Mouse (Mus musculus): Measurements from ENCODE around the gene Dnmt3l.
"Not testable (repeated sequence)": the region's sequence is repeated elsewhere in the genome, so short reads cannot be mapped to it uniquely, and the experiment has no call there.

Dnmt3l gene

DNA sequence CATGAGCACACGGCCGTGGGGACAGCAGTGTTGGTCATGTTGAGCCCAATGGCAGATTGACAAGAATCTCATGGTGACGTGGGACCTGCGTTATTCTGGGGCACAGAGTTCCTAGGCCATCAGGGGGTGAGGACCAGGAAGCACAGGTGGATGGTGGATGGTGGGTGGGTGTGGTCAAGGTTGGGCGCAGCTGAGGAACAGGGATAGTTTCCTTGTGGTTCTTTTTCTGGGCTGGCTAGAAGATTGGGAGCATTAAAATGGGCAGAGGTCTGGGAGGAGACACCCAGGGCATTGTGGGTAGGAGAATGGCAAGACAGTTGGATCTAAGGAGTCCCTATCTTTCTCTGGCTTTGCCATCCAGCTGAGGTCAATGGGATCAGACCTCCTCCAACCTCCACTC is at the start of gene Dnmt3l:
TSS of gene Dnmt3l (plus strand) at position 301 of the 400 bp plus-strand sequence.
- no peak for DNase-seq (ENCODE audit: low read depth, low spot score)

- DNase-seq (ENCODE audit: low read depth, low spot score): no peak
These were observed 46.1 kb upstream of the Dnmt3l start for GRCm38 (mm10) chr10:77995639-77996038.

DNA sequence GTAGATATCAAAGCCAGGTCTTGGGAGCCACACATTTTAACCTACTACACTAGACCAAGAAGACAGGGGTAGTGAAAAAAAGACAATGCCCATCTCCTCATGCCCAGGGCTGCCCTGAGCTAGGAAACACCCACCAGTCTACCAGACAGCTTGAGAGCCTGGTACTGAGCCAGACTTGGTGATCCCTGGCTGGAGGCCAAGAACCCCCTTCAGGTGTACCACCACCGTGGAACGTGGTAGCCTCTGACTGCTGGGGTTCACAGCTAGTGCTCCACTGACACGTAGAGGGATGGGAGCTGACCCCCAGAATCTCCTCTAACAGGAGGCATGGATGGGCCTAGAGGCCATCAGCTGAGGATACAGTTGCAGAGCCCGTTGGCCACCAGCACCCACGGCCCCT is 41.5 kb upstream of the Dnmt3l start:
- no peak for DNase-seq (ENCODE audit: low read depth, low spot score)

- DNase-seq (ENCODE audit: low read depth, low spot score): no peak
These were observed 40.0 kb upstream of the Dnmt3l start for GRCm38 (mm10) chr10:78001796-78002195.

DNA sequence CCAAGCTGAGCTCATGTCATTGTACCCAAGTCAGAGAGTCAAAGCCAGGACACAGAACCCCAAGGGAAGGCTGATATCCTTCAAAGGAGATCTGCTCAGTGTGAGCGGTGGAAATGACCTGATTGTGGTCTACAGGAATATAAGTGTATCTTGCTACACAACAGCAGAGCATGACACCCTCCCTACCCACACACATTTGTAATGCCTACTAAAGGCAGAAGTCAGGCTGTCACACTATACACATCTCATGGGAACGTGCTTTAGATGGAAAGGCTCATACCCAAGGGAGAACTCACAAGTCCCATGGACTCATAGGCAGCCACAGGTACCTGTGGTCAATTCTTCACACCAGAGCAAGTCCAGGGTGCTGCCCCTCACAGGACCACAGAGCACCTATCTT is 39.4 kb upstream of the Dnmt3l start:
- no peak for DNase-seq (ENCODE audit: low read depth, low spot score)

- DNase-seq (ENCODE audit: low read depth, low spot score): no peak
These were observed 37.2 kb upstream of the Dnmt3l start for GRCm38 (mm10) chr10:78004479-78005100.

DNA sequence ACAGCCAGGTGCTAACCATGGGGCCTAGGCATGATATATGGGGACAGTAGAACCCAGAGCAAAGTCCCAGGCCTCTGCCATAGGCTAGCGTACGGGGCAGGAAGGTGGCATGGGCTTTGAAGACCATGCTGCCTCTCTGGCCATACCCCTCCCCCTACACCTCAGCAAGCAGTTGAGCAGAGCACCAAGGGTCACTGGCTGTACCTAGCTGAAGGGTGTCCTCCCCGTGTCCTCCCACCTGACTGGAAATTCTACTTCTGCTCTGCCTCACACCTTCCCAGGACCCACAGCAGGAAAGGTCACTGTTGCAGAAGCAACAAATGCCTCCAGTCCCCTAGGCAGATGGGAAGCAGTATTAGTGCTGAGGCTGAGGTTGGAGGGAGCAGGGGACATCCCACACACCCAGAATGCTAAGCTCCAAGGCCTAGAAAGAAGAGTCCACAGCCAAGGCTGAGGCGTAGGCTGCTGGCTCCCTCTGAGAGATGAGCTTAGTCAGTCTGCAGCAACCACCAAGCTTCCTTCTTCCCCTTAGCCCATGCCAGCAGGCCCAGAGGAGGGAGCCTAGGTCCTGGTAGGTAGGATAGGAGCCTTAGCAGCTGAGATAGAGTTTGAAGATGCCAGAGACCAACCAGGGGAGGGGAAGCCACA is 35.8 kb upstream of the Dnmt3l start:
- DNase-seq (ENCODE audit: low read depth, low spot score): no peak

- DNase-seq (ENCODE audit: low read depth, low spot score): no peak
These were observed 34.5 kb upstream of the Dnmt3l start for GRCm38 (mm10) chr10:78007203-78007602.

DNA sequence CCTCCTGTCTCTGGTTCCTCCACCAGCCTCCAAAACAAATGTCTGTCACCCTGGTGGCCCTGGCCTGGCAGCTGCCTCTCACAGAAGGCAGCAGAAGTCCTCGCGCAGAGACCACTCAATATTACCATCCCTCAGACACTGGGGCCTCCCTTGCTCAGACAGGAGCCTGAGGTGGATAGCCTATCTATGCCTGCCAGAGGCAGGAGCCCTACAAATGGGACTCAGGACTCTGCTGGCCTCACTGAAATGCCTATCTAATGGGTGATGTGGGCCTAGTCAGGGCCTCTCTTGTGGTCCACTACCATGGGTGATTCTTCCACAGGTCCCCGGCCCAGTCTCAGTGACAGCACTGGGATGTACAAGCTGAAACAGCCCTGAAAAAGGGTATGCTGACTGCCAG is 33.6 kb upstream of the Dnmt3l start:
- no peak for DNase-seq (ENCODE audit: low read depth, low spot score)

GRCm38 (mm10) chr10:78009184-78009944 is 32.4 kb upstream of the Dnmt3l start:
- DNase-seq (ENCODE audit: low read depth, low spot score): peak; percentile 84

GRCm38 (mm10) chr10:78009945-78010293 is 31.8 kb upstream of the Dnmt3l start, which contains the start of gene Pfkl:
Gene Pfkl, minus strand, starts transcription at chr10:78010083.
- no peak for DNase-seq (ENCODE audit: low read depth, low spot score)

DNA sequence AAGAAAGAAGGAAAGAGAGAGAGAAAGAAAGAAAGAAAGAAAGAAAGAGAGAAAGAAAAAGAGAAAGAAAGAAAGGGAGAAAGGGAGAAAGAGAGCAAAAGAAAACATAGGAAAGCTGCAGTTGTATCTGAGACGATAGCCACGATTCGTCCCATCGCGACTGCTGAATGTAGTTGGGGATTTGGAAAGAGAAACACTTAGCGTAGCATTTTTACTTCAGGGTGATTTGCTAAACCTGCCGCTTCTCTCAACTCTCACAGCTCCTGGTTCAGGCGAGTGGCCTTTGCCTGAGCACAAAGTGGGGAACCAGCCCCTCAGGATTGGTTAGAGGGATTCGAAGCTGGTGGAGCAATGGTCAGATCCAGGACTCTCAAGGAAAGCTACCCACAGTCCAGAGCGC is 31.4 kb upstream of the Dnmt3l start:
- DNase-seq (ENCODE audit: low read depth, low spot score): no peak

- DNase-seq (ENCODE audit: low read depth, low spot score): not testable (repeated sequence)
These were observed 30.6 kb upstream of the Dnmt3l start for GRCm38 (mm10) chr10:78011116-78011515.

GRCm38 (mm10) chr10:78012661-78013495 is 28.9 kb upstream of the Dnmt3l start:
- DNase-seq (ENCODE audit: low read depth, low spot score): no peak

- no peak for DNase-seq (ENCODE audit: low read depth, low spot score)
These were observed 26.3 kb upstream of the Dnmt3l start for GRCm38 (mm10) chr10:78015489-78015888.

DNA sequence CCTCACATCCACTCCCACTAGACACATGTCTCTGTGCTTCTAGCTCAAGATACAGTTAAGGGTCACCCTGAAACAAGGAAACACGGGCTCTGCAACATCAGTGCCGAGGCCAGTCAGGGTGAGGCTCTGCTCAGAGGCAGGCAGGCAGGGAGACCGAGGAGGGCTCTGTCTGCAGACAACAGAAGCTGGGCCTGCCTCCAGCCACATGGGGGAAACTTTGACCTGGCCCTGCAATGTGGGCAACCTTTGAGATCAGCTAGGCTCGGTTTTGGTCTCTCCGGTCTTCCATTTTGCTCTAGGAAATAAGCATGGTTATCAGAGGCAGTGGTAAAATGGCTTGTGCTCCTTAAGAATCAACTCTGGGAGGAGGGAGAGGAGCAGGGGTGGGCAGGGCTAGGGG is 25.4 kb upstream of the Dnmt3l start:
- no peak for DNase-seq (ENCODE audit: low read depth, low spot score)

DNA sequence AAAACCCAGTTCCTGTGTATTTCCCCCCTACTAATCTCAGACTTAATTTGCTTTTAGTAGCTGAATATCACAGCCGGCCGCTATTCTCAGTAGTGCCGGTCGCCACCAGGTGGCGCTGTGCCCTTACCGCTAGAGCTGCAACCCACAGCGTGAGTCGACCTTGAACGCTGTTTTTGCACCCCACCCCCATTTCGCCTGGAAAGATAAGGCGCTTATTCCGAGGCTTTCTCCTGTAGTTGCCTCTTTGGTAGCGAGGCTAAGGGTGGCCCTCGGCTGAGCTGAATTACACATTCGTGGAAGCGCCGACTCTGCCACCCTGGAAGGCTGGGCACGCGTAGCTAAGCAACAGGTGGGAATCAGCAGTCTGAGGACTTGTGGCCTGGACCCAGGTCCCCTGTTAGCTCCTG is 22.9 kb upstream of the Dnmt3l start:
- peak; percentile 92 for DNase-seq (ENCODE audit: low read depth, low spot score)

DNA sequence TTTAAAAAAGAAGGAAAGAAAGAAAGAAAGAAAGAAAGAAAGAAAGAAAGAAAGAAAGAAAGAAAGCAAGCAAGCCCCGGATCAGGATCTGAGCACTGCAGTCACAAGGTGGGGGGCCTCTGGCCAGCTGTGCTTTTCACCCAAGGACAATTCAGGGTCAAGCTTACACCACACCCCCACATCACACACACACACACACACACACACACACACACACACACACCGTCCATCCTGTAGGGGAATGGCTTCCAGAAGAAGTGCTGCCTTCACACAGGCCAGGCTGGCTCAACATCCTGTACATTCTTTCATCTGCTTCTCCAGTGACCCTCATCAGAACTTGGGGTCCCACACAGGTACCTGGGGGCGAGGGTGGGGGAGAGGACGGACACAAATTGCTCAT is 22.5 kb upstream of the Dnmt3l start:
- DNase-seq (ENCODE audit: low read depth, low spot score): no peak

- not testable (repeated sequence) for DNase-seq (ENCODE audit: low read depth, low spot score)
These were observed 21.8 kb upstream of the Dnmt3l start for GRCm38 (mm10) chr10:78019984-78020383.

- DNase-seq (ENCODE audit: low read depth, low spot score): not testable (repeated sequence)
These were observed 16.3 kb upstream of the Dnmt3l start for GRCm38 (mm10) chr10:78025453-78025852.

DNA sequence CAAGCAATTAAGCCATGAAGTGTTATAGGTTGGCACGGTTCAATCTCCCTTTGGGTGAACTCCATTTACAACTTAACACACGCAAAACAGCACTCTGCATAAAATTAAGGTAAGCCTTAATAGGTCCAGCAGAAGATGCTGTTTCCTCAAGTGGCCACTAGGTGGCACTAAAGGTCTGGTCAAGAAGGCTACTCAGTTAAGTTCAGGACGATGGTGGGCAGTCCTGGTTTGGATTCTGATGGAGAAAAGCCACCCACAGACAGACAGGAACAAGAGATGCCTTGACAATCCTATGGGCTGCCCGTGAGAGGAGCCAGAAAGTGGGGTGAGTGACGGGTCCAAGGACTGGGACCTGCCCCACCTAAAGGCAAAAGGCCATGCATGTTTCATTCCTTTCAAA is 13.6 kb upstream of the Dnmt3l start:
- peak; percentile 65 for DNase-seq (ENCODE audit: low read depth, low spot score)

DNA sequence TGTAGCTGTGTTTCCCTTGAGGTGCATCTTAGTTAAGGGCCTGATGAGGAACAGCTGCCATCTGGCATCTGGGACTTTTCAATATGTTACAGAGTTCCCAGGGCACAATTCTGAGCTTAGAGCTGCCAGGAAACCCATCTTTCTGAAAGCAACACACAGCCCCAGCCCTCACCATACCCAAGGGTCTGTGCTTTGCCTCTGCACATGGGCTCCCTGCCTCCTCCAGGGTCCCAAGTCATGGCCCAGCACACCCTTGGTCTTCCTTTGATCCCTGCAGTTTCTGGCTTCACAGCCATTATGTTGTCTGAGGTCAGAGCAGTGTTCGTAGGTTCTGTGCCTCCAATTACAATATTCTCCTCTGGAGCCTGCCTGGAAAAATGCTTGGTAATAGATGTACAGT is 12.7 kb upstream of the Dnmt3l start:
- DNase-seq (ENCODE audit: low read depth, low spot score): no peak
